Mouse (Mus musculus): ENCODE results near the gene Kmt2c. TPM values are rescaled to one million over a fixed set of nuclear protein-coding genes. Genes with fewer than 3 reads are reported as not detected.
"Not testable (repeated sequence)": the region's sequence is repeated elsewhere in the genome, so short reads cannot be mapped to it uniquely, and the experiment has no call there.

Gene Kmt2c
- total RNA-seq, 2 experiments from 2014 or later = 55.0 to 78.4 TPM

DNA sequence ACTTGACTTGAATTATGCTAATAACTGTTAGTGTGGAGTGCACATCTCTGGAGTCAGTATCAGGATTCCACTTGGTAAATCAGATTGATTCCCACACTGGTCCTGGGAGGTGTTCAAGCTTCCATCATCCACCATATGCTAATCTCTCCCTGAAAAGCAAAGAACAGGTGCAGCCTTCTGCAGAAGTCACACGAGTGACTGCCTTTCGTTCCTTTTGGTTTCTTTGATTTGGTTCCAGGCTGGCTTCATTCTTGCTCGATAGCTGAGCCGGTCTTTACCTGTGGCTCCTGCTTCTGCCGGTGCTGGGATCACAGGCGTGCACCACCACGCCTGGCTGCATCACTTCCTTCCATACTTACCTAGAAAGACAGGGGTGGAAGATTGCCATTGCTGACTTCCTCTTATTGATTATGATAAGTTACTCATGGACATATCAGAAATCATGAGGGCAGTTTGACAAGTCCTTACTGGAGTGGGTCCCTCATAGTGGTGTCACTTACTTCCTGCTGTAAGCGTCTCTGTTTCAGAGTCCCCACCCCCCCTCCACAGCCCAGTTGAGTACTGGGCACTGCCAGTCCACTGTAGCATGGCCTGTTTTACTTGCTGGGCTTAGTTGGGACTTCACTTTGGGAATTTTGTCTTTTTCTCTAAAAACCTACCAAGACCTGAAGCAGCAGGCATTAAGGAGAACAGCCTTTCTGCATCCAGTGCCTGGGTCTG lies 245.6 kb downstream of the Kmt2c start:
- intact Hi-C loops (cut with DNase I) = no loop called here
- no peak for DNase-seq (ENCODE audit: low spot score in 2 of 2)

DNA sequence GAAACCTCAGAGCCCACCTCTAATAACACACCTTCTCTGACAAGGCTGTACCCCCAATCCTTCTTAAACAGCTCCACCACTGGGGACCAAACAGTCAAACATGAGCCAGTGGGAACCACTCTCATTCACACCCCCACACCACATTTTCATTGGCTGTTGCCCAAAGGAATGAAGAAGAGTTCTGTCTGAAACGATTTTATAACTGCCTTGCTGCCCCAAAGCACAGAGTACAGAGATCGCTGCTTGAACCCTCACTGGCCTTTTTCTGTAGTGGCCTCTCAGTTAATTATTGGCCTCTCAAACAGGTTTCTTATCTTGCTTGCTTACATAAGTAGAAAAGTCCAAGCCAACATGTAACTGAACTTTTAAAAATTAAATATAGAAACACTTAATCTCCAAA lies 246.2 kb downstream of the Kmt2c start:
- intact Hi-C loops (cut with DNase I) = no loop called here
- DNase-seq (ENCODE audit: low spot score in 2 of 2) = no peak

DNA sequence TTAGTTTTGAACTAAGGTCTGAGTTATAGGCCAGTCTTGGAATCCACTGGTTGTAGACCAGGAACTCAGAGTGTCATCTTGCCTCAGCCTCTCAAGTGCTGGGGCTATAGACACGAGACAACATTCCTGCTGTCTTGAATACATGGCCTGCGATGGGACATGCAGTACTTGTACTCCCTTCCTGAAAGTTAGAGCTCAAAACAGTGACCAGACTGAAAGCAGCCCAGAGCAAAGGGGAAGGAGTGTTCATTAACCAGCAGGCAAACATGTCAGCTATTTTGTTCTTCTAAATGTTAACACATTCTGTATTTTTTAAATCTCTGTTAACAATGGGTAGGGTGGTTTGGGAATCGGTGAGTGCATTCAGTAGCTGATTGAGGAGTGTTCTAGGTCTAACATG lies 251.5 kb downstream of the Kmt2c start:
- DNase-seq (ENCODE audit: low spot score in 2 of 2) = no peak
- intact Hi-C loops (cut with DNase I) = no loop called here

DNA sequence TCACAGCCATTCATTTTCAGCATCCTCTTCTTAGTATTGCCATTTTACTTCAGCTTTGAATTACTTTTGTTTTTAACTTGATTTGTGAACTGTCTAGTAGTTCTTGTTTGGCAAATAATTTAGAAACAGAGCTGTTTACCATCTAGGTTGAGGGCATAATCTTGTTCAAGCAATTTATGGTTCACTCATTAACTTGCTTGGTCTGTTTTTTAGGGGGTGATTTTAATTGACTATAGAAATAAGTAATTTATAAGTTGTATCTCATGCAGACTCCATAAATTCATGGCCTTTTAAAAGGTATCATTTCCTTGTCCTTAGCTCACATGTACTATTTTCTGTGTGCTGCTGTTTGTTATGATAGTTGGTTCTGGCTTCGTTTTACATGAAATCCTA lies 252.1 kb downstream of the Kmt2c start:
- intact Hi-C loops (cut with DNase I) = no loop called here
- DNase-seq (ENCODE audit: low spot score in 2 of 2) = no peak

DNA sequence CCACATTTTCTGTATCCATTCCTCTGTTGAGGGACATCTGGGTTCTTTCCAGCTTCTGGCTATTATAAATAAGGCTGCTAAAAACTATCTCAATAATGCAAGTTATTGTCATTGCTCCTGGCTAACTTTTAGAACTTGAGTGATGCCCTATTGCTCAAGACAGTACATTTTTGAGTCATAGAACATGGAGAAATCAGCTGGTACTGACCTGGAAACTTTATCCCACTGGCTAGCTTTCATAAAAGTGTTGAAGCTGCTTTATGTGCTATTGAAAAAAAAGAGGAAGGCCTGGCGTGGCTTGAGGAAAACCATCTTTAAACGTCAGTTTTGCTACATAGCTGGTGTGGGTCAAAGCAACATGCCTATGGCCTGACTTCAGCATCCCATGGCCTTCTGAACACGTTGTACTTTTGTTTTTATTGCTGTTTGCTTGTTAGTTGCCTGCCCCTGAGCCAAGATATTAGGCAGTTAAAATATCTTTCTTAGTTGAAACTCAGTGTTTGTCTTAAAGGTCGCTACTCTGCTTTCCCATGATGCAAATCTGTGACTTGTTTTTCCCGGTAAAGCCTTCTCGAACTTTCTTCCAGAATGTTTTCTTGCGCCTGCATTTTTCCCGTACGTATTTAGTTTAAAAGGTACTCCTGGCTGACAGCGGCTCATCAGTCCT lies 252.6 kb downstream of the Kmt2c start:
- no peak for DNase-seq (ENCODE audit: low spot score in 2 of 2)
- intact Hi-C loops (cut with DNase I) = no loop called here

DNA sequence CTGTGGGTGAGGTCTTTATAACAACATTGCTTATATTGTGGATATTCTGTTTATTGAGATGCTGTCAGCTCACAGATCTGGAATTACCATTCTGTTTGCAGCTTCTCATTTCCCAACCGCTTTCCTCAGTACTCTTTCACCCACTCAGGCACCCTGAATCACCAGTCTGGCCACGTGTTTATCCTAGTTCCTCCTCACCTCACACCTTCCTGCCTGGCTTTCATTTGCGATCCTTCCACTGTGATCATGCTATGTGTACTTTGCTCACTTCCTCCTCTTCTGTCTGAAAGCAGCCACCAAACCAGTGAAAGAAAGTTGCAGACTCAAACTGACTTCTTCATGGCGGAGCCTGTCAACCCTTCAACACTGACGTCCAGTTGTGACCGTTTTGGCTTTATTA lies 255.5 kb downstream of the Kmt2c start:
- intact Hi-C loops (cut with DNase I) = no loop called here

DNA sequence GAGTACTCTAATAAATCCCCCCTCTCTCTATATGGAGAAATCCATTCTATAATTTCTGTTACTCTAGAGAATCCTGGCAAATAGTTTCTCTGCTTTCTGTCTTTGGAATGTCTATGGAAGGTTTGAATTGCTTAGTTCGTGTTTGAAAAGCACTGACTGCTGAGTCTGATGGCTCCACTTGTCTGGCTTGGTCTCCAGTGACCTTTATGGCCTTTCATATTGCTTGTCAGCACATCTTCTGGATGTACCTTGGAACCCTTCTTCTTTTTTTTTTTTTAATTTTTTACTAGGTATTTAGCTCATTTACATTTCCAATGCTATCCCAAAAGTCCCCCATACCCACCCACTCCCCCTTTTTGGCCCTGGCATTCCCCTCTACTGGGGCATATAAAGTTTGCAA lies 274.2 kb downstream of the Kmt2c start:
- intact Hi-C loops (cut with DNase I); DNase-seq (ENCODE audit: low spot score in 2 of 2): not testable (repeated sequence)

More for the DNA sequence above, 255.5 kb downstream of the Kmt2c start:
- no peak for DNase-seq (ENCODE audit: low spot score in 2 of 2)

DNA sequence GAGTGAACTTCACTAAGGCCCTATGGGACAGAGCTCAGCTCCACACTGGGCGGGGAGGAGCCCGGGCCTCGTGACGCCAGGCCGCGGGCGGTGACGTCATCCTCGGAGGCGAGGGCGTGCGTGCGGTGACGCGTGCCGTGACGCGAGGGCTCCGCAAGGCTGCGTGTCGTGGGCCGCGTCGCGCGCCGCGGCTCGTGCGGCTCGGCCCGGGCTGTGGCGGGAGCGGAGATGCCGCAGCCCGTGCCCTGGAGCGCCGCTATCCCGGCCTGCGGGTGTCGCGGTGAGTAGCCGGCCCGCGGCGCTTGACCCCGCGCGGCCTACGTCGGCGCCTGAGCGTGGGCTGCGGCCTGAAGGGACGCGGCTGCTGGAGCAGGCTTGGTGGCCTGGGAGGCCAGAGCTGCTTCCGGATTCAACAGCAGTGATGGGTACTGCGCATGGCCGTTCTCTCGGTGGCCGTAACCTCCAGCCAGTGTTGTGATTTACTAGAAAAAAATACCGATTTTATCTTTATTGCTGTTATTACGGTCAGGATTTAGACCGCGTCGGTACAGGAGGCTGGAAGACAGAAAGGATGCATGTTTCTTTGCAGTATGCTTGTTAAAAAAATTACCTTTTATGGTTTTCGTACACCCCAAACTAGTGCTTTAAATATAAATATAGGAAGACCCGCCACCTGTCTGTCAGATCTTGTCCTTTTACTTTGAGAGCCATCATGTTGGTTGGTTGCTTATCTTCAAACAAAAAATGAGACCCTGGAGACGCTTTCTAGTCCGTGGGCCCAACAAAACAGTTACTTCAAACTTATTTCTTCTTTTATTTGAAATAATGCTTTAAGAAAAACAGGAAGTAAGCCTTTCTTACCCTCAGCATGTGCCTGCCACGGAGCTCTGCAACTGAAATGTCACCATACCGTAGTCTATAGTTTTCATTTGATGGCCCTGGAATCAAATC lies 275.6 kb downstream of the Kmt2c start, which contains the start of gene E130116L18Rik:
Gene E130116L18Rik (minus strand): TSS at position 402 of the 951 bp plus-strand sequence.
- intact Hi-C loops (cut with DNase I) = no loop called here
- peak; percentile 90 to 92 for DNase-seq (ENCODE audit: low spot score in 2 of 2)

Other genes starting within 250 kb of the Kmt2c start
- under 1 TPM in 1 of 2 experiments, not detected in 1; 0.27 TPM for gene Cct8l1, start 17.3 kb upstream of the Kmt2c start, total RNA-seq (2021)
- 1 to 10 TPM; 5.0 to 5.9 TPM for gene Xrcc2, start 207.0 kb upstream of the Kmt2c start, total RNA-seq (2021)